Mouse (Mus musculus): Measurements from ENCODE around the gene Timm8a2. TPM values are rescaled to one million over a fixed set of nuclear protein-coding genes. Genes with fewer than 3 reads are reported as not detected.

Gene Timm8a2
- polyA plus RNA-seq, 1 experiment from 2014 or later: not detected

DNA sequence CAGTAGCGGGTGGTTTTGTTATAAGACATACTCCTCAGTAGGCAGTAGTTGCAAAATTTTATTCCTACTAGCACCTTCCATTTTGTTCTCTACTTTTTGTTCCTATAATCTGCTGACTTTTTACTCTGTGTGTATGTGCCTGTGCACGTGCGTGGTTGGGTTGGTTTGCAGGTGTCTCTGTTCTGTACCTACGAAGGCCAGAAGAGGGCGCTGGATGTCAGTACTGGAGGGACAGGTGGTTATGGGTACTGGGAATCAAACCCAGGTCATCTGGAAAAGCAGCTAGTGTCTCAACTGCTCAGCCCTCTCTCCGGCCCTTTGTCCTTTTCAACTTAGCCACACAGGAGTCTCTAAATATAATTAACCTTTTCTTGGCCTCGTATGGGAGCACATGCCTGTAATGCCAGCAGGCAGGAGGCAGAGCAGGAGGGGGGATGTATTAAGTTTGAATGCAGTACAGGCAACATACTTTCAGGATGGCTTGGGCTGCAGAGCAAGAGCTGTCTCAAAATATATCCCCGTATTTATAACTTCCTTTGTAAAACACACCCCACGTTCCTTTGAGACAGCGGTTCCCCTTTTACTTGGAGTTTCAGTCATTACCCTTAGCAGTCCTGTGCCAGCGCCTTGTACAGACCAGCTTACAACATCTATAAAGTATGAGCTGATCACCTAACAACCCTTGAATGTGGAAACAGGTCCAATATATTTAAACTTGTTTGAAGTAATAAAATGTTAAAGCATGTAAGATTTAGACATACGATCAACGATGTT lies 4.6 kb downstream of the Timm8a2 start:
- no peaks in the 10 kb centered on the region for H3K36me3 ChIP-seq
- H3K4me2 ChIP-seq (replicated peaks): no peak overlapping the region
- H3K9me3 ChIP-seq: 0 out of 2 replicates have a peak, but pooled peaks cover 2% of the 10 kb centered on the region
- H3K9ac ChIP-seq: no peak overlapping the region
- ATAC-seq (ENCODE audit: insufficient number of reproducible peaks, insufficient read depth, low FRiP score, low TSS enrichment): no peak
- 83% methylated on average over 13 of the region's 13 CpGs for WGBS
- no peak overlapping the region for H3K4me3 ChIP-seq
- H3K27ac ChIP-seq: no peak overlapping the region
- H3K27me3 ChIP-seq: no peaks in the 10 kb centered on the region
- no peaks in the 10 kb centered on the region for H3K4me1 ChIP-seq

DNA sequence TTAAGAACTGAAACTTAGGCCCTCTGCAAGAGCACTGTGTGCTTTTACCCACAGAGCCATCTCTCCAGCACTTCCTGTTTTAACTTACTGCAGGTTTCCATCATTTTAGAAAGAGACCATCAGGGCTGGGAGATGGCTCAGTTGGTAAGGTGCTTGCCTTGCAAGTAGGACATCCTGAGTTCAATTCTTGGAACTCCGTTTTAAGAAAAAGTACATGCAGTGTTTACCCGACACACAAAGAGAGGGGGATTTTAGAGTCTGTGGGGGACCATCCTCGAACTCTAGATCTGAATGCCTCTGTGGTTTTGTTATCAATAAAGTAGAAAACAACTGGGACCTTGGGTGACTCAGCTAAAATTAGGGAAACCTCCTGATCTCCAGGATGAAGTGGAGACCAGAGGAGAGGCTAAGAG lies 6.9 kb downstream of the Timm8a2 start:
- H3K36me3 ChIP-seq: no peaks in the 10 kb centered on the region
- no peak overlapping the region for H3K4me3 ChIP-seq
- no peaks in the 10 kb centered on the region for H3K9me3 ChIP-seq
- no peak for ATAC-seq (ENCODE audit: insufficient number of reproducible peaks, insufficient read depth, low FRiP score, low TSS enrichment)
- no peak overlapping the region for H3K27ac ChIP-seq
- H3K27me3 ChIP-seq: no peaks in the 10 kb centered on the region
- 89% methylated on average over 3 of the region's 3 CpGs for WGBS
- H3K9ac ChIP-seq: no peak overlapping the region
- no peaks in the 10 kb centered on the region for H3K4me1 ChIP-seq
- no peak overlapping the region for H3K4me2 ChIP-seq (replicated peaks)

DNA sequence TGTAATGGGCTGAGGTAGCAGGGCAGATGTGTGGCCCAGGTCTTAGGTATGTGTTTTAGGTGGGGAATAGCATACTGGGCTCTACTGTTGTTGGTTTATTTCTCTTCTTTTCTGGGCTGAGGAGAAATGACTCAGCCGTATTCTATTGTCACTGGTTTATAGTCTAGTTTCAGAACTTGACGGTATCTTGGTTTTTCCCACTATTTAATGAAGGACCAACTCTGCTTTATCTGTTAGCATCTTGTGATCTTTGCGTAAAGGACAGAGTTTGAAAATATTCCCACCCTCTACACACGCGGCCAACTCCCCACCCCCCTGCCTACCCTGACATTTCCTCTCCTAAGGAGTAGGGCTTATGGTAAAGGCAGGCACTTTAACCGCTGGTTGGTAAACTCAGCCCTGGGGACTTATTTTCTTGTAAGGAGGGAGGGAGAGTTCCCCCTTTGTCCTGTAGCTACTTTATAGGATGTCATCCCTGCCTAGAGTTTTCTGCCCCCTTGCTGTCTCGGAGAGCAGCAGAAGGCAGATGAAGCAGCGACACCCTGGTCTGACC lies 7.7 kb downstream of the Timm8a2 start:
- 77% methylated on average over 8 of the region's 8 CpGs for WGBS
- no peak for ATAC-seq (ENCODE audit: insufficient number of reproducible peaks, insufficient read depth, low FRiP score, low TSS enrichment)
- Histone ChIP-seq H3K27me3 (no peaks in the 10 kb centered on the region), H3K4me2 (replicated peaks) (no peak overlapping the region), H3K36me3 (no peaks in the 10 kb centered on the region), H3K4me1 (no peaks in the 10 kb centered on the region), H3K27ac (no peak overlapping the region), H3K4me3 (no peak overlapping the region), H3K9ac (no peak overlapping the region), H3K9me3 (no peaks in the 10 kb centered on the region)

DNA sequence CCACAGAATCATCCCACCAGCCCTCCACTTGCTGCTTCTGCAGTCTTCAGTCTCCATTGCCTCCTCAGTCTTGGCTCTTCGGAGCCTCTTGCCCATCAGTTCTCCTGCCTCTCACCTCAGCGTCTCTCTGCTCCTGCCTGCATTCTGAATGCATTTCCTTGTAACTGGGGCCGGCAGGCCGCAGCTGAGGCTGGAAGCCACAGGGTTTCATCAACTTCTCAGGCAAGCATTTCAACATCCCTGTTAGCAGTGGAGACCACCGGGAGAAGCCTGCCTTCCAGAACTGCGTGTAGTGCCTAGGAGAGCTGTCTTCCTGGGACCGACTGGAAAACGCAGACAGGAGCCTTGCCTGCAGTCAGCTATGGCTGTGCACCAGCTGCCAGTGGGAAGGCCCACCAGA lies 13.3 kb downstream of the Timm8a2 start:
- 89% methylated on average over 8 of the region's 8 CpGs for WGBS
- Histone ChIP-seq H3K4me2 (replicated peaks) (no peak overlapping the region), H3K36me3 (no peaks in the 10 kb centered on the region), H3K9me3 (no peaks in the 10 kb centered on the region), H3K4me1 (no peaks in the 10 kb centered on the region), H3K27me3 (no peaks in the 10 kb centered on the region), H3K4me3 (no peak overlapping the region), H3K27ac (no peak overlapping the region), H3K9ac (no peak overlapping the region)
- ATAC-seq (ENCODE audit: insufficient number of reproducible peaks, insufficient read depth, low FRiP score, low TSS enrichment): no peak

DNA sequence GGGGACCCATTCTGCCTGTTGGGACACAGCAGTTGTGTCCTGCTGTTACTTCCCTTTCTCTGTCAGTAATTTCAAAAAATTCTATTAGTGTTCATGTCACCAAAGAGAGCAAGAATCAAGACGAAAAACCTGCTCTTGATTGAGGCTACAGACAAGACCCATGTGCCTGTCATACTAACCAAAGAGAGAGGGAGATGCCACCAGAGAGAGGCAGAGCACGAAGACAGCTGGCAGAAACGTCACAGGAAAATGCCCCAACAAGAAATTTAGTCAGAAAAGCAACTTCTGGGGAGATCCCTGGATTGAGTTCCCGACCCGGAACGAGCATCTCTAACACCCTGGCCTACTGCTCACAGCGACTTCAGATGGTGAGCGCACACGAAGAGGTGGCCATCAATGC lies 14.3 kb downstream of the Timm8a2 start:
- 80% methylated on average over 9 of the region's 9 CpGs for WGBS
- no peak for ATAC-seq (ENCODE audit: insufficient number of reproducible peaks, insufficient read depth, low FRiP score, low TSS enrichment)

DNA sequence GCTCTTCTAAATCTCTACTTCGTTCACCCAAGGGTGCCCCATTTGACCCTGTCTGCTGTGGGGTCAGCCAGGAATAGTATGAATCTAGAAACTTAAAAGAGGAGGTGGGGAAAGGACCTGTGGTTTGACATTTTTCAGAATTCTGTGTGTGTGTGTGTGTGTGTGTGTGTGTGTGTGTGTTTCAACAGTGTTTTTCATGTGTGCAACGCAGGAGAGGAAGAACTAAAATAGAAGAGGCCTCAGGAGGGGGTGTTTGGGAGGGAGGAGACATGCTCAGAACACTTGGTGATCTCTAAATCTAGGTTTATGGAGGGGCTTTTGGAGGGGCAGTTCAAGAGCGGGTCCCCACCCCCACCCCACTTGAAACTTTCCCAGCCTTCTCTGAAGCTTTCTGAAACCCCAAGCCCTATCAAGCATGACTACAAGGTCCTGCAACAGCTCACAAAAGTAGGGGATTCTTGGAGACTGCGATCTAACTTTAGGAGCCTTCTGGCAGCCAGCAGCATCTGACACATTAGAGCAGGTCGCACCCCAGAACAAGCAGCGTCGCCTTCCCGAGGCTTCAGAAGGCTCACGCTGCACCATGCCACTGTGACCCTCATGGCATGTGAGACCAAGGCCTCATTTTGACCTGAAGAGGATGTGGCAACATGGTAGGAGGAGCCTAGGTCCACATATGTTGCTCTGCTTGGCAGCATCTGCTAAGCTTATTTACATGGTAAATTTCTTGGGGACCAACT lies 18.6 kb downstream of the Timm8a2 start:
- Histone ChIP-seq H3K9me3 (no peaks in the 10 kb centered on the region), H3K27me3 (no peaks in the 10 kb centered on the region), H3K27ac (no peak overlapping the region), H3K4me1 (no peaks in the 10 kb centered on the region), H3K36me3 (no peaks in the 10 kb centered on the region), H3K4me3 (no peak overlapping the region), H3K4me2 (replicated peaks) (no peak overlapping the region), H3K9ac (no peak overlapping the region)
- ATAC-seq (ENCODE audit: insufficient number of reproducible peaks, insufficient read depth, low FRiP score, low TSS enrichment): no peak
- WGBS: 88% methylated on average over 9 of the region's 9 CpGs

More for the DNA sequence above, 14.3 kb downstream of the Timm8a2 start:
- no peak overlapping the region for H3K4me3 ChIP-seq
- H3K36me3 ChIP-seq: no peaks in the 10 kb centered on the region
- no peak overlapping the region for H3K4me2 ChIP-seq (replicated peaks)
- no peaks in the 10 kb centered on the region for H3K27me3 ChIP-seq
- H3K4me1 ChIP-seq: no peaks in the 10 kb centered on the region
- no peaks in the 10 kb centered on the region for H3K9me3 ChIP-seq
- no peak overlapping the region for H3K9ac ChIP-seq
- no peak overlapping the region for H3K27ac ChIP-seq

DNA sequence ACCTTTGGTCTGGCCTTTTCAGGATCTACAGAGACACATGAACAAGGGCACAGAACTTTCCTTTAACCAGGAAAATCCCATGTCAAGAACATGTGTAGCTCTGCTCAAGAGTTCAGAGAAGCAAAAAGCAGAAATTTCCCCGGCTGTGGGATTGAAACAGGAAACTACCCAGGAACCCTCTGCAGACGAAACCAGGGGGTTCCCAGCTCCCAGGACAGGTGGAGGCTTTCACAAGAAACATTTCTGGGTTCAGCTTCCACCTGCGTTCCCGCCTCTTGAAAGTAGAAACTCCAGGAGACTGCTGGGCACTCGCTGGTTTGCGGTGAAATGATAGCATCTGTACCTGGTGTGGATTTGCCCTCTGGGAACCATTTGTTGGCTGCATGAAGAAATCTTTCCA lies 22.4 kb downstream of the Timm8a2 start:
- Histone ChIP-seq H3K4me1 (no peaks in the 10 kb centered on the region), H3K9me3 (no peaks in the 10 kb centered on the region), H3K4me3 (no peak overlapping the region), H3K27ac (no peak overlapping the region), H3K36me3 (no peaks in the 10 kb centered on the region), H3K4me2 (replicated peaks) (no peak overlapping the region), H3K27me3 (no peaks in the 10 kb centered on the region), H3K9ac (no peak overlapping the region)
- no peak for ATAC-seq (ENCODE audit: insufficient number of reproducible peaks, insufficient read depth, low FRiP score, low TSS enrichment)
- WGBS: 78% methylated on average over 6 of the region's 6 CpGs

DNA sequence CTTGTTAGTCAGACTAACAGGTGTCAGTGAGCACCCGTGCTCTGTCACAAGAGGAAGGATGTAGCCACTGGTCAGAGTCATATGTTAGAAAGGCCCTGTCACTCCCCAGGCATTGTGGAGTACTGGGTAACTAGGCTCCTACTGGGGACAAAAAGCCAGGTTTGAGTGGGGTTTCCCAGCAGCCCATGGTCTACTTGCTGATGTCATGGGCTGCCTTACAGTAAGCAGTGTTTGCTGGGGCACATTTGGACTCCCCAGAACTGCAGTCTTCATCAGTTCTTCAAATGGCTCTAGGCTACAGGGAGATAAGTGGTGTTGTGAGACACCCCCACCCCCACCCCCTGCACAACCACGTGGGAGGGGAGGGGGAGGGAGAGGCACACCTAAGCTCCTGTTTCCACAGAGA lies 23.5 kb downstream of the Timm8a2 start:
- no peak overlapping the region for H3K27ac ChIP-seq
- no peaks in the 10 kb centered on the region for H3K4me1 ChIP-seq
- ATAC-seq (ENCODE audit: insufficient number of reproducible peaks, insufficient read depth, low FRiP score, low TSS enrichment): no peak
- 37% methylated on average over 2 of the region's 2 CpGs for WGBS
- H3K9me3 ChIP-seq: no peaks in the 10 kb centered on the region
- H3K27me3 ChIP-seq: no peaks in the 10 kb centered on the region
- H3K9ac ChIP-seq: no peak overlapping the region
- H3K4me2 ChIP-seq (replicated peaks): no peak overlapping the region
- no peaks in the 10 kb centered on the region for H3K36me3 ChIP-seq
- H3K4me3 ChIP-seq: no peak overlapping the region

DNA sequence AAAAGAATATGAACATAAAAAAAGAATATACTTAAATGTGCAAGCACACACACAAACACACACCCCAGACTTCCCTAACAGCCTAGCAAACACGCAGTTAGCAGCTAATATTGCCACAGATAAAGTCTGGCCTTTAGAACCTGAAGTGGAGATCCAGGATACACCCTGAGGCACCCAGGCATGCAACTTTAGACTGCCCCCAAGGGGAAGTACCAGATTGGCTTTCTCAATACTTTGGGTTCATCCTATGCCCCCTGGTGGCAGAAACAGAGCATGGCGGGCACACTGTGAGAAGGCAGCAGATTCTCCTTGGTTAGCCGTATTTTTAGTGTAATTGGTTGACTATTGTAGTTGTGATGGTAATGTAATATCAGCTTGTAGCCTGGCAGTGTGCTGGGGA lies 26.2 kb downstream of the Timm8a2 start:
- ATAC-seq (ENCODE audit: insufficient number of reproducible peaks, insufficient read depth, low FRiP score, low TSS enrichment): no peak
- 18% methylated on average over 3 of the region's 3 CpGs for WGBS
- Histone ChIP-seq H3K36me3 (no peaks in the 10 kb centered on the region), H3K4me3 (no peak overlapping the region), H3K9me3 (no peaks in the 10 kb centered on the region), H3K9ac (no peak overlapping the region), H3K27me3 (no peaks in the 10 kb centered on the region), H3K4me1 (no peaks in the 10 kb centered on the region), H3K4me2 (replicated peaks) (no peak overlapping the region), H3K27ac (no peak overlapping the region)

DNA sequence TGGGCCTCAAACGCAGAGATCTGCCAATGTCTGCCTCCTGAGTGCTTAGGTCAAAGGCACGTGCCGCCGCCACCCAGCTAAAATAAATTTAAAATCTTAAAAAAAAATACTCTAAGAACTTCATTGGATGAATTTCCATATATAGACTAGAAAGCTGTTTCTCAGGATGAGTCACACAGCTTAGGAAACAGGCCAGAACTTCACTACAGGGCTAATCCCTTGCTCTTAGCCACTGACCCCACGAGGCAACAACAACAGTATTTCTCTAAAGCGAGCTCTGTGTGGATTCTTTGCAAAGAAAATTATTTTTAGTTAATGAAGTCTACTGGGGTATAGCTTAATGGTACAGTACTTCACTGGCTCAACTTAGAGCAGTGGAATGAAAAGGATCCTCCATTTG lies 26.9 kb downstream of the Timm8a2 start:
- Histone ChIP-seq H3K9me3 (no peaks in the 10 kb centered on the region), H3K4me2 (replicated peaks) (no peak overlapping the region), H3K9ac (no peak overlapping the region), H3K4me3 (no peak overlapping the region), H3K4me1 (no peaks in the 10 kb centered on the region), H3K36me3 (no peaks in the 10 kb centered on the region), H3K27ac (no peak overlapping the region), H3K27me3 (no peaks in the 10 kb centered on the region)
- WGBS: 86% methylated on average over 6 of the region's 6 CpGs
- ATAC-seq (ENCODE audit: insufficient number of reproducible peaks, insufficient read depth, low FRiP score, low TSS enrichment): no peak

DNA sequence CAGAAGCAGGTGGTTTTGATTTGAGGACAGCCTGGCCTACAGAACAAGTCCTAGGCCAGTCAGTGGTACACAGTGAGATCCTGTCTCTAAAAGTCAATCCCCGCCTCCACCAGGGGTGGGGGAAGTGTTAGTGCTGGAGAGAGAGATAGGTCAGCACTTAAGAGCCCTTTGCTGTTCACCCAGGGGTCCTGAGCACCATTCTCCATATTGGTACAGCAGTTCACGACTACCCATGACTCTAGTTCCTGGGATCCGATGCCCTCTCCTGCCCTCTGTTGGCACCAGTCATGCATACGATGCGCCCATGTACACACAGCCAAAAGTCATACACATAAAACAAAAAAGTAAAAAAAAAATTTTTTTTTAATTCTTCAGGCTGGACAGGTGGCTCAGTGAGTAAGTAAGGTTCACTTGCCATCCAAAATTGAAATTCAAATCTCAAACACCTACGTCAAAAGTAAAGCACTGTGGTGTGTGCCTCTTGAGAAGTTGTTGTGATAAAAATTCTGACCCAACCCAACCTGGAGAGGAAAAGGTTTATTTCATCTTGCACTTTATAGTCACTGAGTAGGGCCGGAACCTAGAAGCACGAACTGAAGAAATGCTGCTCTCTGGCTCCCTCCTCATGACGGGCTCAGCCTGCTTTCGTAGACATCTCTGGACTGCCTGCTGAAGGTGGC lies 28.1 kb downstream of the Timm8a2 start:
- ATAC-seq (ENCODE audit: insufficient number of reproducible peaks, insufficient read depth, low FRiP score, low TSS enrichment): no peak

More for the DNA sequence above, 28.1 kb downstream of the Timm8a2 start:
- 79% methylated on average over 10 of the region's 10 CpGs for WGBS
- Histone ChIP-seq H3K4me3 (no peak overlapping the region), H3K27ac (no peak overlapping the region), H3K4me2 (replicated peaks) (no peak overlapping the region), H3K9ac (no peak overlapping the region), H3K27me3 (no peaks in the 10 kb centered on the region), H3K36me3 (no peaks in the 10 kb centered on the region), H3K9me3 (no peaks in the 10 kb centered on the region), H3K4me1 (no peaks in the 10 kb centered on the region)

Measured in embryonic facial prominence, embryonic 12.5 days (tissue).